Mouse (Mus musculus) frontal cortex, postnatal 10 days (tissue): Measurements from ENCODE around the gene Slc25a36.

Experiments
- DNase-seq, 2 experiments: peaks; one replicate each; pipeline ENCODE4 v3.0.0; 2022; ENCODE audit warnings: low spot score in 2 of 2, mixed read lengths in 1 of 2

The Slc25a36 gene

DNA sequence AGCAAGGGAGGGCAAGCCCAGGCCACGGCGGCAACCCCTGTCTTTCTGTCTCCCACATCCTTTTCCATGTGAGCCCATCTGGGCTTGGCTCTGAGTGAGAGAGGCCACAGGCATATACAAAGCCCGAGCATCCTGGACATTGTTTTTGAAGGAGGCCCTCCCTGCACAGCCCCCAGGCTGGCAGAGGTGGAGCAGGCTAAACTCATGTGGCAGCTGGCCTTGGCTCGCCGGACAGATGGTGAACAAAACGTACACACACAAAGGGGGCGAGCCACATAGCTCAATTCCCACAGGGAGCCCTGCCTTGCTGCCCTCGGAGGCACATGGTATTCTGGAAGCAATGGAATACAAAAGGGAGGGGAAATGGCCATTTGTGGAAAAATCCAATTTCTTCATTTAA lies 59.8 kb downstream of the Slc25a36 start:
- DNase-seq: no peak

DNA sequence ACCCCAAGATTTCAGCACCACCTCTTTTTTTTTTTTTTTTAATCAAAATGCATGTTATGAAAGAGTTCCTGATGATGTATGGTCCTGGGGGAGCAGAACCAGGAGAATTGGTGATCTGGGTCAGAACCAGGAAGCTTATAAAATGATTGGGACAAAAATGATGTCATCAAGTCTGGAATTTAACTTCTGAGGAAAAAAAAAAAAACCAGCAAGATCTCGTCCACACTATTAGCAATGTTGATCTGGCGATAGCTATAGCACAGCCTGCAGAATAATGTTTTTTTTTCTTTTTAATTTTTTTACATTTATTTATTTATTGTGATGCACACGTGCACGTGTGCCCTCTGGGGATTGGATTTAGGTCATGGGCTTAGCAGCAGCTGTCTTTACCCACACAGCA lies 64.7 kb downstream of the Slc25a36 start:
- no peak for DNase-seq

DNA sequence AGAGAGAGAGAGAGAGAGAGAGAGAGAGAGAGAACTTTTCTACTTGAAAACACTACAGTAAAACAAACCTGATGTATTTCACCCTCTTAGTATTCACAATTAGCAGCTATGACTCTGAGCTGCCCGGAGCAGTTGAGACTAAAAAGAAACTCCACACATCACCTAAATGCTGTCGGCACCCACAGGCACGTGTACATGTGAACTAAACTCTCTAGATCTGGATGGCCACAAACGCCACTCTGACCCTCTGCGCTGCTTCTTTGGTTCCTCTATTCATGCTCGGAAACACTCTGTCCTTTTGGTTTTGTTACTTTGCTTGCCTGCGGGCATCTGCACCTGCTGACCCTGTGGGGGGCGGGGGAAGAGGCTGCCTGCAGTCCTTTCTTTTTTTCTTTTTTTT lies 69.3 kb downstream of the Slc25a36 start:
- DNase-seq: no peak

DNA sequence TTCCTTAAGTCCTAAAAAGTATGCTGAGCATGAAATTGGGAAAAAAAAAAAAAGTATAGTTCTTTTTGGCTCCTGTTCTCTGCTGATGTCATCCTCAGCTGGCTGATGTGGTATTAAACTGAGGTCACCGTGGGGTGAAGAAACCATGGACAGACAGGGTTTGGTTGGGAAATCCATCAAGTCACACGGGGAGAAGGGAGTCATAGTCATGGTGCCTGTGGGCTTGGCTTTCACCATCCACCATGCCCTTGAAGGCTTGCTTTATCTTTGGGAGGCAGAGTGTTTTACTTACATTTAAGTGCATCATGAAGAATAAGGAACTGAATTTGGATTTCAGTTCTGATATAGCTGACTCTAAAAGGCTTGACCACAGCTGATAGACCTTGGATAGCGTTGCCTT lies 72.9 kb downstream of the Slc25a36 start:
- no peak for DNase-seq

DNA sequence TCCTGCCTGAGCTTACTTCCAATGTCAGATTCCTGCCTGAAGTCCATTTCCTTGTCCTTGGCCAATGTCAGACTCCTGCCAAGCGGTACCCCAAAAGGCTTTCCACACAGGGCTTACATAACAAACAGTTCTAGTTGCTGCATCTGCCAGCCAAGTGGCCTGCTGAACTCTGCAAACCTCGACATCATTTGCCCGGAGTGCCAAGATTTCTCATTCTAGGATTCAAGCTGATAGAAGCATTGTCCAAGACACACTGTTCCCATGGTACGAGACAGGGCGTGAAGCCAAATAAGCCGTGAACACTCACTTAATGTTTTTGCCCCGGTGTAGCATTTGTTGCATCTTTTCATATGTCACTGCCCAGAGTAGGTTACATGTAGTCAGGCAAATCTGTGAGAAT lies 74.3 kb downstream of the Slc25a36 start:
- no peak for DNase-seq

DNA sequence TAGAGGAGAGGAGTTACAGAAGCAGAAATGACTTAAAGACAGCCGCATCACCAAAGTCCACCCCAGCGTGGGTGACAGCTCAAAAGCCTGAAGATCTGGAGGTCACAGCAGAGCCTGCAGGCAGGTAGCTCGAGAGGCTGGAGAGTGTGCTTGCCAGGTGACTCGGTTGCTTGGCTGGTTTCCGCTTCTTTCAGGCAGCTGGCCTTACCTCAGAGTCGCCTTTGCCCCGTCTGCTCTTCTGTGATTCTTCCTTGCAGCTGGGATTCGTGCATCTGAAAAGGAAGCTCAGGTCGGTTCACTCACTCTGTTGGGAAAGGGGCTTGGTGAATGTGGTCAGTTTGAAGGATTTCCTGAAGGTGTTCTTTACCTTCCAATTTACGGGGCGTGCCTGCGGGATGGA lies 83.6 kb downstream of the Slc25a36 start:
- DNase-seq: no peak

DNA sequence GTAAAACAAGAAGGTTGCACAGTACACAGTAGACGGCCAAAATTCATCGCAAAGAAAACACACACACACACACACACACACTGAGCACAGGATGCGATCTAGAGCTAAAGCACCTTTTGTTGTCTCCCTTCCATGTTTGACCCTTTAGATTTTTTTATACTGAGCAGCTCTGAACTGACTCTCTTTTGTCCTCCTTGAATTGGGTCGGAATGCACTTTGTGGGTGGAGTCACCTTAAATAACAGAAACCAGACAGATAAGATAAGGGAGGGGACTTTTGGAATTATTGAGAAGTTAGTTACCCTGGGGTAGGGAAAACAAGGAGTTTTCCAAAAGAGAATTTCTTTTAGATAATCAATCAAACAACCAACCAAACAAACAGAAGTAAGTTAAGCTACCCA lies 85.0 kb downstream of the Slc25a36 start:
- no peak for DNase-seq
